Mouse (Mus musculus) v-Abl transformed pro-B cells (cell line): ENCODE measurements around the gene Sema3f.

ENCODE experiments used
- in situ Hi-C, 2 experiments: fragments of 400-800 bp; cut with MboI; formaldehyde crosslinking; loops; one replicate each; pipeline ENCODE4 v1.15.1; 2025; ENCODE audit not compliant: unreplicated experiment in 2 of 2

Gene Sema3f

GRCm38 (mm10) chr9:107695441-107696105 lies 14.7 kb downstream of the Sema3f start:
- in situ Hi-C loops = no loop called here

GRCm38 (mm10) chr9:107694627-107695026 lies 15.6 kb downstream of the Sema3f start:
- in situ Hi-C loops = no loop called here

GRCm38 (mm10) chr9:107693433-107693987 lies 16.8 kb downstream of the Sema3f start:
- in situ Hi-C loops = no loop called here

- in situ Hi-C loops = no loop called here
Measured at GRCm38 (mm10) chr9:107692785-107693184, 17.5 kb downstream of the Sema3f start.

GRCm38 (mm10) chr9:107690391-107690790 lies 19.9 kb downstream of the Sema3f start:
- in situ Hi-C loops = no loop called here

GRCm38 (mm10) chr9:107688939-107689338 lies 21.3 kb downstream of the Sema3f start:
- in situ Hi-C loops = loop anchor here in 1 of 2 experiments (5.0 kb wide), 1 partner anchor 48 kb away; no protein-coding TSS in a partner anchor

GRCm38 (mm10) chr9:107688415-107688814 lies 21.9 kb downstream of the Sema3f start:
- in situ Hi-C loops = loop anchor here in 1 of 2 experiments (5.0 kb wide), 1 partner anchor 49 kb away; no protein-coding TSS in a partner anchor

GRCm38 (mm10) chr9:107685231-107685981 lies 24.9 kb downstream of the Sema3f start:
- in situ Hi-C loops = loop anchor here in 1 of 2 experiments (5.0 kb wide), 1 partner anchor 52 kb away; no protein-coding TSS in a partner anchor

- in situ Hi-C loops = no loop called here
Measured at GRCm38 (mm10) chr9:107682405-107682804, 27.9 kb downstream of the Sema3f start.

- in situ Hi-C loops = loop anchor here (5.0 kb wide), 3 partner anchors 37 to 322 kb away; no protein-coding TSS in a partner anchor
Measured at GRCm38 (mm10) chr9:107679501-107679900, 30.8 kb downstream of the Sema3f start, which contains the start of gene Gnat1. TSS of gene Gnat1 (minus strand) at chr9:107679712.

GRCm38 (mm10) chr9:107678861-107679260 lies 31.4 kb downstream of the Sema3f start:
- in situ Hi-C loops = loop anchor here (5.0 kb wide), 3 partner anchors 37 to 322 kb away; no protein-coding TSS in a partner anchor

- in situ Hi-C loops = loop anchor here (5.0 kb wide), 3 partner anchors 36 to 321 kb away; no protein-coding TSS in a partner anchor
Measured at GRCm38 (mm10) chr9:107677819-107678526, 32.3 kb downstream of the Sema3f start.

GRCm38 (mm10) chr9:107677091-107677784 lies 33.0 kb downstream of the Sema3f start:
- in situ Hi-C loops = loop anchor here (5.0 kb wide), 3 partner anchors 35 to 320 kb away; no protein-coding TSS in a partner anchor

- in situ Hi-C loops = loop anchor here (5.0 kb wide), 3 partner anchors 34 to 319 kb away; no protein-coding TSS in a partner anchor
Measured at GRCm38 (mm10) chr9:107676302-107676701, 34.0 kb downstream of the Sema3f start.

GRCm38 (mm10) chr9:107675671-107676301 lies 34.5 kb downstream of the Sema3f start:
- in situ Hi-C loops = loop anchor here (5.0 kb wide), 3 partner anchors 33 to 318 kb away; no protein-coding TSS in a partner anchor

- in situ Hi-C loops = loop anchor here (5.0 to 25.0 kb wide), 4 partner anchors 33 to 318 kb away; no protein-coding TSS in a partner anchor
Measured at GRCm38 (mm10) chr9:107674609-107675429, 35.5 kb downstream of the Sema3f start.

GRCm38 (mm10) chr9:107670259-107670658 lies 40.0 kb downstream of the Sema3f start:
- in situ Hi-C loops = loop anchor here in 1 of 2 experiments (25.0 kb wide), 1 partner anchor 308 kb away; no protein-coding TSS in a partner anchor

- in situ Hi-C loops = loop anchor here in 1 of 2 experiments (25.0 kb wide), 1 partner anchor 307 kb away; no protein-coding TSS in a partner anchor
Measured at GRCm38 (mm10) chr9:107669480-107669945, 40.8 kb downstream of the Sema3f start, which contains the start of gene Slc38a3. TSS of gene Slc38a3 (minus strand) at chr9:107669530.
